Mouse (Mus musculus) layer of hippocampus, postnatal 14 days (tissue): ENCODE measurements at regions not wholly inside any gene's neighbourhood (a gene's known extent, or its start where the extent isn't known, plus 50 kb on each side); places are given as distances from the start of the nearest gene placed in this dataset.
"Not testable (repeated sequence)": the region's sequence is repeated elsewhere in the genome, so short reads cannot be mapped to it uniquely, and the experiment has no call there.

Experiments used
- DNase-seq, 2 experiments: peaks; one replicate each; pipeline ENCODE4 v3.0.0; 2021 to 2022; ENCODE audit warnings: low spot score in 2 of 2, mixed read lengths in 1 of 2

- no peak for DNase-seq
Observed at GRCm38 (mm10) chr15:9954941-9955340, 206.3 kb upstream of the Spef2 start.

GRCm38 (mm10) chr15:9974999-9975398, 202.0 kb upstream of the Prlr start:
- no peak for DNase-seq

- DNase-seq, result peak; percentile 5 to 31
Observed at GRCm38 (mm10) chr15:10011289-10012234, 165.5 kb upstream of the Prlr start.

- DNase-seq, result no peak
Observed at GRCm38 (mm10) chr15:10017216-10017615, 159.8 kb upstream of the Prlr start.

GRCm38 (mm10) chr15:10029902-10030301, 147.1 kb upstream of the Prlr start:
- no peak for DNase-seq

- DNase-seq, result no peak
Observed at GRCm38 (mm10) chr15:10035561-10035960, 141.5 kb upstream of the Prlr start.

GRCm38 (mm10) chr15:10036576-10036975, 140.5 kb upstream of the Prlr start:
- not testable (repeated sequence) for DNase-seq

- no peak for DNase-seq
Observed at GRCm38 (mm10) chr15:10073580-10073979, 103.5 kb upstream of the Prlr start.

GRCm38 (mm10) chr15:10074916-10075315, 102.1 kb upstream of the Prlr start:
- DNase-seq, result no peak

GRCm38 (mm10) chr15:10075391-10076060, 101.5 kb upstream of the Prlr start:
- DNase-seq, result peak in 1 of 2 experiments; percentile 4

- no peak for DNase-seq
Observed at GRCm38 (mm10) chr15:10076061-10076400, 101.0 kb upstream of the Prlr start.

GRCm38 (mm10) chr15:10078434-10078833, 98.6 kb upstream of the Prlr start:
- no peak for DNase-seq

- no peak for DNase-seq
Observed at GRCm38 (mm10) chr15:10079510-10079909, 97.5 kb upstream of the Prlr start.

- no peak for DNase-seq
Observed at GRCm38 (mm10) chr15:10088691-10089090, 88.3 kb upstream of the Prlr start.

GRCm38 (mm10) chr15:10090384-10091092, 86.5 kb upstream of the Prlr start:
- DNase-seq, result no peak

GRCm38 (mm10) chr15:10103350-10103749, 73.7 kb upstream of the Prlr start:
- DNase-seq, result no peak

GRCm38 (mm10) chr15:10105211-10105976, 71.6 kb upstream of the Prlr start:
- not testable (repeated sequence) for DNase-seq

GRCm38 (mm10) chr15:10106853-10107252, 70.2 kb upstream of the Prlr start:
- DNase-seq, result no peak
